Comparison of ENCODE assay signal across 8 mouse cellular contexts in genomic region chr17:23829064-23829619, GRCm38 (mm10). TPM values are rescaled to one million over a fixed set of nuclear protein-coding genes. Genes with fewer than 3 reads are reported as not detected.
A peak's percentile ranks its signal among the peaks of the same experiment; 100 is the strongest.
DNase-seq lines count a peak whose midpoint lies in the region; ATAC-seq lines count a peak whose summit lies in the region.

Elob (minus strand) TSS chr17:23829136.

- H3K9ac ChIP-seq in hindbrain, embryonic 11.5 days (ENCODE audit: low read depth, low read length) = peak within 1 kb of the TSS; percentile 88

- no peaks in the 10 kb centered on the region for H3K9me3 ChIP-seq in hindbrain, embryonic 11.5 days (ENCODE audit: control insufficient read depth, low read length)

- peak within 1 kb of the TSS; percentile 70 for H3K4me2 ChIP-seq in hindbrain, embryonic 11.5 days (replicated peaks; ENCODE audit: low read depth, low read length)

- peak; percentile 97 for ATAC-seq in hindbrain, embryonic 11.5 days (ENCODE audit: low FRiP score)

- H3K4me1 ChIP-seq in hindbrain, embryonic 11.5 days (replicated peaks; ENCODE audit: control insufficient read depth, insufficient read depth, low read length) = 0 out of 2 replicates have a peak, but pooled peaks cover 2% of the 10 kb centered on the region

- 1% methylated on average over 19 of the region's 42 CpGs for WGBS in hindbrain, embryonic 11.5 days

- H3K36me3 ChIP-seq in hindbrain, embryonic 11.5 days (ENCODE audit: control insufficient read depth, insufficient read depth, low read length) = 0 out of 2 replicates have a peak, but pooled peaks cover 5% of the 10 kb centered on the region

- peak within 1 kb of the TSS; percentile 80 for H3K27ac ChIP-seq in hindbrain, embryonic 11.5 days (ENCODE audit: low read depth, low read length)

- no peaks in the 10 kb centered on the region for H3K27me3 ChIP-seq in hindbrain, embryonic 11.5 days (ENCODE audit: control insufficient read depth, insufficient read depth, low read length)

- peak; percentile 92 for DNase-seq in MN1 (ENCODE audit: low spot score)
- DNase-seq in cerebellum, adult 9-10 months = peak; percentile 90
- DNase-seq in frontal cortex, adult 2 months (ENCODE audit: extremely low spot score in 1 of 2, low spot score in 1 of 2) = peak; percentile 70 to 87
- DNase-seq in hindbrain, embryonic 11.5 days (ENCODE audit: low spot score) = peak; percentile 90
- DNase-seq in layer of hippocampus, postnatal 10 days (ENCODE audit: low spot score in 2 of 2) = peak; percentile 78 to 86
- DNase-seq in lung, postnatal 10 days = peak; percentile 88
- DNase-seq in ovary, postnatal 36 days (ENCODE audit: low spot score) = peak; percentile 83
- peak; percentile 84 for DNase-seq in thymus, postnatal 25 days

- peak within 1 kb of the TSS; percentile 87 for H3K4me3 ChIP-seq in hindbrain, embryonic 11.5 days (ENCODE audit: low read depth, low read length)

RNA-seq across cellular contexts. Expression of gene Elob, which starts in this region (rescaled TPM):
- 610 and 742 TPM in 2 replicates for polyA plus RNA-seq in frontal cortex, adult 2 months (2012; rRNA removed)
- polyA plus RNA-seq in hindbrain, embryonic 11.5 days (2014; fragmentation: Nextera tagmentation; extraction: Ambion mirVana) = 1,090 and 1,145 TPM in 2 replicates
- total RNA-seq in layer of hippocampus, postnatal 10 days (2021) = 100 to 1,000 TPM; 402 to 410 TPM

Comparison
In these comparisons a context has a peak if more than half of its experiments do, and no peak if none do; other contexts are left out.
1. Peak in every context shown above with its lines: DNase-seq, ATAC-seq, H3K4me3 ChIP-seq and H3K27ac ChIP-seq.